Mouse (Mus musculus): ENCODE data around the gene Tom1l2.

- no peak for TF ChIP-seq CTCF (IDR thresholded peaks at IDR 0.05; ENCODE audit: low read depth)
- TF ChIP-seq EP300 (IDR thresholded peaks at IDR 0.05; ENCODE audit: low read depth): no peak
Measured at GRCm38 (mm10) chr11:60200384-60200783, 152.3 kb downstream of the Tom1l2 start.
